In the genomic region with DNA sequence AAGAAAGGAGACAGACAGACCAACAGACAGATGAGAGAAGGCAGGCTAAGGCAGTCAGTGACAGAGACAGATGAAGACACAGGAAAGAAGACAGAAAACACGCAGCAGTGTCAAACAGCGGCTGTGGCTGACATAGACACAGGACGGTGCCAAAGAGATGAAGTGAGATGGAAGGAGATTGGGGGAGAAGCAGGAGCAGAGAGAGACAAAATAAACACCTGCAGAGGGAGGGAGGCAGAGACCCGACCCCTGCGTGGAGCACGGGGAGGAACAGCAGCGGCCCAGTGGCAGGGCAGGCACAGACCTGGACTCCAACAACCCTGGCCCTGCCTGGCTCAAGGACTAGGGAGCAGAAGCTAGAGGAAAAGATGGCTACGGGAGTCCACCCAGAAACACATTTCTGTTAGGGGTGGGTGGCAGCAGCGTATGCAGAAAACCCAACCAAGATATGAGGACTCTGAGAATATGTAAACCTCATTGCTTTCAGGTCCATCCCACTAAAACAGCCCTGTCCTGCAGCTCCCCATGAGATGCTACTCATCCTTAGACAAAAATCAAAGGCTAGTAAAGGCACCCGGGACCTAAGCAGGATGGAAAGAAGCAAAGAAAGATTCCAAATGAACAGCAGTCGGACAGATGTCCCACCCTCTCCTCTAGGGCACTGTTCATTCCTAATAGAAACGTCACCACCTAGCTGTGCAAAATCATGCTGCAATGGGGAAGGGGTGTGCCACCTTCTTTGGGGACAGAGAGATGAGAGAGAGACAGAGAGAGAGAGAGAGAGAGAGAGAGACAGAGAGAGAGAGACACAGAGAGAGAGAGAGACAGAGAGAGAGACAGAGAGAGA, we compare ENCODE assay signal across 9 mouse cellular contexts.
A peak's percentile ranks its signal among the peaks of the same experiment; 100 is the strongest.
DNase-seq lines count a peak whose midpoint lies in the region; ATAC-seq and TF ChIP-seq lines count a peak whose summit lies in the region.
"Had no signal": no experiment of that assay in that cellular context is flagged by ENCODE, and none has a peak within 500 bp of the region (broad histone marks: within the 10 kb centered on the region; RNA-seq: fewer than 3 reads in every experiment).

No protein-coding gene starts in this region.

- H3K4me1 ChIP-seq in forebrain, embryonic 10.5 days, result peaks cover 98% of the 10 kb centered on the region
- H3K4me1 ChIP-seq in forebrain, embryonic 11.5 days (replicated peaks; ENCODE audit: control insufficient read depth, insufficient read depth, low read length), result peaks cover 24% of the 10 kb centered on the region; the same call in 1 of the 2 replicates
- H3K4me1 ChIP-seq in liver, adult 2 months (ENCODE audit: control insufficient read depth, insufficient read depth, low read length), result peaks cover 57% of the 10 kb centered on the region
- peaks cover 5% of the 10 kb centered on the region; the same call in 1 of the 2 replicates for H3K4me1 ChIP-seq in liver, embryonic 11.5 days (replicated peaks; ENCODE audit: control insufficient read depth, insufficient read depth, low read length)
- H3K4me1 ChIP-seq in forebrain, embryonic 15.5 days, result peaks cover 88% of the 10 kb centered on the region
- peaks cover 79% of the 10 kb centered on the region for H3K4me1 ChIP-seq in midbrain, embryonic 15.5 days

- no peak overlapping the region for H3K4me3 ChIP-seq in forebrain, embryonic 10.5 days
- H3K4me3 ChIP-seq in forebrain, embryonic 11.5 days (ENCODE audit: low read depth, low read length), result no peak overlapping the region
- no peak overlapping the region for H3K4me3 ChIP-seq in liver, adult 2 months (ENCODE audit: insufficient read depth, low read depth, low read length)
- no peak overlapping the region for H3K4me3 ChIP-seq in liver, embryonic 11.5 days (ENCODE audit: low read depth, low read length)
- H3K4me3 ChIP-seq in forebrain, embryonic 15.5 days, result no peak overlapping the region
- no peak overlapping the region for H3K4me3 ChIP-seq in midbrain, embryonic 15.5 days

- H3K9ac ChIP-seq in forebrain, embryonic 11.5 days (ENCODE audit: low read length), result no peak overlapping the region
- no peak overlapping the region; the same call in 1 of the 2 replicates for H3K9ac ChIP-seq in liver, adult 2 months (ENCODE audit: low read depth, low read length)
- H3K9ac ChIP-seq in liver, embryonic 11.5 days (ENCODE audit: low read depth, low read length), result no peak overlapping the region
- no peak overlapping the region for H3K9ac ChIP-seq in forebrain, embryonic 15.5 days (replicated peaks)
- H3K9ac ChIP-seq in midbrain, embryonic 15.5 days, result no peak overlapping the region

- H3K79me2 ChIP-seq in liver, adult 2 months (ENCODE audit: control insufficient read depth, insufficient read depth, low read length), result peaks cover 15% of the 10 kb centered on the region; the same call in 1 of the 2 replicates

- no peak for TF ChIP-seq POLR2A in liver, adult 2 months (IDR thresholded peaks at IDR 0.05; ENCODE audit: extremely low read depth, insufficient read depth, low read length)

- no peaks in the 10 kb centered on the region; the same call in 1 of the 2 replicates for H3K36me3 ChIP-seq in forebrain, embryonic 10.5 days (replicated peaks)
- no peaks in the 10 kb centered on the region for H3K36me3 ChIP-seq in forebrain, embryonic 11.5 days (ENCODE audit: control insufficient read depth, insufficient read depth, low read length)
- no peaks in the 10 kb centered on the region for H3K36me3 ChIP-seq in liver, adult 2 months (ENCODE audit: control insufficient read depth, insufficient read depth, low read length)
- no peaks in the 10 kb centered on the region for H3K36me3 ChIP-seq in liver, embryonic 11.5 days (ENCODE audit: control insufficient read depth, insufficient read depth, low read length)
- H3K36me3 ChIP-seq in forebrain, embryonic 15.5 days, result no peaks in the 10 kb centered on the region
- H3K36me3 ChIP-seq in midbrain, embryonic 15.5 days (replicated peaks), result no peaks in the 10 kb centered on the region

- H3K9me3 ChIP-seq in forebrain, embryonic 10.5 days, result no peaks in the 10 kb centered on the region
- H3K9me3 ChIP-seq in forebrain, embryonic 11.5 days (ENCODE audit: control insufficient read depth, low read length), result no peaks in the 10 kb centered on the region
- no peaks in the 10 kb centered on the region for H3K9me3 ChIP-seq in liver, embryonic 11.5 days (ENCODE audit: control insufficient read depth, low read length)
- H3K9me3 ChIP-seq in forebrain, embryonic 15.5 days, result no peaks in the 10 kb centered on the region
- H3K9me3 ChIP-seq in midbrain, embryonic 15.5 days, result no peaks in the 10 kb centered on the region

- DNase-seq in forebrain, embryonic 10.5 days (ENCODE audit: extremely low spot score, low spot score), result no peak
- no peak for DNase-seq in forebrain, embryonic 11.5 days (ENCODE audit: low spot score)
- DNase-seq in liver, adult 2 months (ENCODE audit: extremely low read depth, low read depth, low spot score), result no peak
- no peak for DNase-seq in liver, embryonic 11.5 days (ENCODE audit: low spot score)
- no peak for DNase-seq in c-Kit-positive CD71-positive TER-119-positive erythroid progenitor cells, embryonic 14.5 days (ENCODE audit: low spot score)
- DNase-seq: adrenal gland, adult 8-10 months had no signal

- no peak overlapping the region for H3K4me2 ChIP-seq in forebrain, embryonic 11.5 days (ENCODE audit: low read depth, low read length, severe bottlenecking)
- no peak overlapping the region for H3K4me2 ChIP-seq in liver, embryonic 11.5 days
- no peak overlapping the region for H3K4me2 ChIP-seq in forebrain, embryonic 15.5 days (replicated peaks)
- H3K4me2 ChIP-seq in midbrain, embryonic 15.5 days, result peak overlapping the region; percentile 11; the same call in 1 of the 2 replicates

- no peak for TF ChIP-seq CTCF in liver, adult 2 months (IDR thresholded peaks at IDR 0.05; ENCODE audit: low read depth, low read length)

- peak overlapping the region; percentile 70 for H3K27ac ChIP-seq in forebrain, embryonic 10.5 days
- no peak overlapping the region for H3K27ac ChIP-seq in forebrain, embryonic 11.5 days (ENCODE audit: low read depth, low read length)
- H3K27ac ChIP-seq in liver, adult 2 months (replicated peaks; ENCODE audit: insufficient read depth, low read depth, low read length), result peak overlapping the region; percentile 98
- no peak overlapping the region for H3K27ac ChIP-seq in liver, embryonic 11.5 days (ENCODE audit: low read depth, low read length)
- peak overlapping the region; percentile 79 for H3K27ac ChIP-seq in forebrain, embryonic 15.5 days (replicated peaks)
- peak overlapping the region; percentile 79 for H3K27ac ChIP-seq in midbrain, embryonic 15.5 days

- ATAC-seq in forebrain, embryonic 11.5 days (replicated peaks; ENCODE audit: low FRiP score), result no peak
- ATAC-seq in liver, embryonic 11.5 days (replicated peaks; ENCODE audit: low FRiP score), result no peak
- ATAC-seq in forebrain, embryonic 15.5 days (replicated peaks), result no peak
- ATAC-seq in midbrain, embryonic 15.5 days (replicated peaks), result no peak
- ATAC-seq in erythroid progenitor cell, adult 5-6 weeks (replicated peaks; ENCODE audit: low FRiP score, poor library complexity, severe bottlenecking), result no peak

- 65% methylated on average over 12 of the region's 12 CpGs for WGBS in forebrain, embryonic 10.5 days
- 58% methylated on average over 12 of the region's 12 CpGs for WGBS in forebrain, embryonic 11.5 days
- 86% methylated on average over 12 of the region's 12 CpGs for WGBS in liver, adult 2 months
- WGBS in liver, embryonic 11.5 days, result 55% methylated on average over 12 of the region's 12 CpGs
- 42% methylated on average over 12 of the region's 12 CpGs for WGBS in forebrain, embryonic 15.5 days
- WGBS in midbrain, embryonic 15.5 days, result 45% methylated on average over 12 of the region's 12 CpGs

- peaks cover 25% of the 10 kb centered on the region; the same call in 1 of the 2 replicates for H3K27me3 ChIP-seq in forebrain, embryonic 10.5 days (ENCODE audit: poor library complexity, severe bottlenecking)
- peaks cover 2% of the 10 kb centered on the region; the same call in 1 of the 2 replicates for H3K27me3 ChIP-seq in forebrain, embryonic 11.5 days (ENCODE audit: control insufficient read depth, insufficient read depth, low read length)
- H3K27me3 ChIP-seq in liver, adult 2 months (ENCODE audit: control insufficient read depth, insufficient read depth, low read length), result no peaks in the 10 kb centered on the region
- H3K27me3 ChIP-seq in liver, embryonic 11.5 days (replicated peaks; ENCODE audit: control insufficient read depth, insufficient read depth, low read length), result no peaks in the 10 kb centered on the region
- no peaks in the 10 kb centered on the region for H3K27me3 ChIP-seq in forebrain, embryonic 15.5 days
- no peaks in the 10 kb centered on the region for H3K27me3 ChIP-seq in midbrain, embryonic 15.5 days (replicated peaks)

Comparison
In these comparisons a context has a peak if more than half of its experiments do, and no peak if none do; other contexts are left out.
1. H3K27ac ChIP-seq: peak in forebrain, embryonic 10.5 days (single experiment), liver, adult 2 months (single experiment), forebrain, embryonic 15.5 days (single experiment) and midbrain, embryonic 15.5 days (single experiment); none in forebrain, embryonic 11.5 days (single experiment) and liver, embryonic 11.5 days (single experiment).